Mouse (Mus musculus): Measurements from ENCODE around the gene Lrrc42.

Lrrc42 gene

DNA sequence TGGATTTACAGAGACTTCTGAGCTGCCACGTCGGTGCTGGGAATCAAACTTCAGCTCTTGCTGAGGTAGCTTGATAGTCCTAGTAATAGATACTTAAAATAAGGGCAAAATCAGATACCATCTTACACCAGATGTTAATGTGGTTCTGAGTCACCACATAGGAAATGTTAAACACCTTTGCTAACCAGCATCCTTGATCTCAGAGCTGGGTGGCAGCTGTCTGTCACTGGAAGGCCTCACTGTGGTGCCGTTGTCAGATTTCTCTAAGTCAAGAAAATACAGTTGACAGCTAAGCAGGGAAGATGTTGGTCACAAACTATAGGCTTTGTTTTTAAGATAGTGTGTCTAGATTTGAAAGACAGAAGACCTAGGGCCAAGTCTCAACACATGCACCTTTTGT, 51.6 kb downstream of the Lrrc42 start:
- in situ Hi-C loops (cut with MboI, MseI) = no loop called here

DNA sequence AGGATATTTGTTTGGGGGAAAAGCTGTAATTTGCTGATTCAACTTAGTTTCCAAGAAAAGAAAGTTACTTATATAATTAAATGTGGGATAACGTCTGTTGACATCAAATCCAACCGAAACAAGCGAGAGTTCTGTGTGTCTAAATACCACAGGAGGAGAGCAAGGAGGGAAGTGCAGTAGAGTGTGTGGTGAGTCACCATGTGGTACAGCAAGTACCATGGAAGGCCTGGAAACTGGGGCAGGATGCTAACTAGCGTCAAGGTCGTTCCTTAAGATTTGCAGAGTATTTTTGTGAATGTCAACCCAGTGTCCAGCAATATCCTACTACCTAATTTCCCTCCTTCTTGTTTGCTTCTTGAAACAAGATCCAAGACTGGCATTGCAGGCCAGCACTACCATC, 55.3 kb downstream of the Lrrc42 start:
- in situ Hi-C loops (cut with MboI, MseI) = no loop called here

DNA sequence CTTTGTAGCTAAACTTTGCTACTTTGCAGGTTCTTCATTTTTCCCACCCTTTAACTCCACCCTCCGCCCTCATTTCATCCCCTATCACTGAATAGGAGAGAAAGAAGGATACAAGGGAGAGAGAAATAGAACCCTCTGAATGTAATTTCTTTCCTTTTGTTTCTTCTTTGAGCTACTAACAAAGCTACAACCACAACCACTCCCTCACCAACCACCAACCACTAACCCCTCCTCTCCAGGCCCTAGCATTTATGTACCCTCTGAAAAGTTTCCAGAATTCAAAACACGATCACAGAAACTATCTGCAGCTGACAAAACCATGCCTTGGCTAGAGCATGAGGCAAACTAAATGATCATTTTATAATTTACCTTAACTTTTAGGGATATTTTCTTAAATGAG, 56.9 kb downstream of the Lrrc42 start:
- in situ Hi-C loops (cut with MboI, MseI) = no loop called here

DNA sequence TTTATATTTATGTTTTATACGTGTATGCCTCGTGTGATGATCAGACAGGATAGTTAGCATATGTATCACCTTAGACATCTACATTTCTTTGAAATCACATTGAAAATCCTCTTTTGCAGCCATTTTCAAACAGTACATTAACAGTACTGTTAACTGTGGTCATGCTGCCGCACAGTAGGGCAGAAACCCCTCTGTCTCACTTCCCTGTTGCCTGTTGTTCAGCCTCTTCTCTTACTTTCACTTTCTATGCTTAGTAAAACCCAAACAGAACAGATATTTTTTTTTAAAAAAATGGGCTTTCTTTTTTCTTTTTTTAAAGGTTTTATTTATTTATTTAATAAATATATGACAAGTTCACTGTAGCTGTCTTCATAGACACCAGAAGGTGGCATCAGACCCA, 59.5 kb downstream of the Lrrc42 start:
- in situ Hi-C loops (cut with MboI, MseI) = no loop called here

DNA sequence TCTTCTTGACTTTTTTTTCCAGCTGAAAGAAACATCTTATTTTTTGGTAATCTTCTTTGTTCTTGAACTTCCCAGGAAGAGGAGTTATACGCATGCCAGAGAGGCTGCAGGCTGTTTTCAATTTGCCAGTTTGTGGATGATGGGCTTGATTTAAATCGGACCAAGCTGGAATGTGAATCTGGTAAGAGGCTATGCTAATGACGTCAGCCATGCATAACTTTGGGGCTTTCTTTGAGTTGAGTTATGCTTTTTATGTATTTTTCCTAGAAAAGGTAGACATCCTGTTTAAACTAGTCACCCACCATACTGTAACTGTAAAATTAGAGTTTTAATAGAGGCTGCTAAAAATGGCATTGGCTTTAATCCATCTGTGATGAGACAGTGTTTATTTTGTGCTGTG, 67.6 kb downstream of the Lrrc42 start:
- in situ Hi-C loops (cut with MboI, MseI) = no loop called here

All from T-helper 17 cell (primary cell).